Mouse (Mus musculus): ENCODE results near the gene Lgalsl.

- no peak for TF ChIP-seq CTCF (IDR thresholded peaks at IDR 0.05; ENCODE audit: insufficient read depth, low read depth, low read length)
- TF ChIP-seq POLR2A (IDR thresholded peaks at IDR 0.05; ENCODE audit: insufficient read depth, low read depth, low read length): no peak
Observed at GRCm38 (mm10) chr11:20791334-20791733, 39.5 kb downstream of the Lgalsl start.
